ENCODE assay signal across 12 mouse cellular contexts in genomic region chr9:110351350-110351749, GRCm38 (mm10).
"Had no signal": no experiment of that assay in that cellular context is flagged by ENCODE, and none has a peak within 500 bp of the region (broad histone marks: within the 10 kb centered on the region; RNA-seq: fewer than 3 reads in every experiment).

No protein-coding gene starts in this region.

- H3K9me3 ChIP-seq: kidney, embryonic 15.5 days; limb, embryonic 10.5 days; limb, embryonic 13.5 days; liver, embryonic 13.5 days had no signal

- DNase-seq: liver, embryonic 13.5 days; lung, adult 2 months; lung, postnatal 14 days; lung, postnatal 4 days; midbrain, embryonic 14.5 days; right cerebral cortex, adult 18-20 months; right cerebral cortex, postnatal 14 days; right cerebral cortex, postnatal 4 days had no signal

- H3K4me1 ChIP-seq: limb, embryonic 10.5 days; limb, embryonic 13.5 days had no signal

- H3K27ac ChIP-seq: kidney, embryonic 15.5 days; limb, embryonic 10.5 days; limb, embryonic 13.5 days had no signal

- H3K27me3 ChIP-seq: kidney, embryonic 15.5 days; limb, embryonic 13.5 days; liver, embryonic 13.5 days had no signal

- H3K4me3 ChIP-seq: kidney, embryonic 15.5 days; limb, embryonic 10.5 days; limb, embryonic 13.5 days; liver, embryonic 13.5 days had no signal

- H3K4me2 ChIP-seq: kidney, embryonic 15.5 days; limb, embryonic 13.5 days; liver, embryonic 13.5 days; midbrain, embryonic 11.5 days had no signal

- H3K9ac ChIP-seq: kidney, embryonic 15.5 days; limb, embryonic 13.5 days; liver, embryonic 13.5 days had no signal
